Mouse (Mus musculus) neural tube, embryonic 12.5 days (tissue): Measurements from ENCODE around the gene Cd44. TPM values are rescaled to one million over a fixed set of nuclear protein-coding genes. Genes with fewer than 3 reads are reported as not detected.

Source experiments
- ATAC-seq: fragments of 200-750 bp; cut with Nextera tagmentation; 2 replicates; pipeline ENCODE4 v1.8.0; 2017; ENCODE audit warnings: low read depth, mild to moderate bottlenecking, moderate TSS enrichment, moderate library complexity; ENCODE audit not compliant: low FRiP score
- H3K27ac ChIP-seq: fragments of 300-500 bp; sonication (generic); 2 replicates; pipeline ENCODE4 v1.5.1; 2016
- H3K27me3 ChIP-seq: fragments of 300-500 bp; sonication (generic); replicated peaks from 2 replicates; pipeline ENCODE4 v1.6.1; 2016; ENCODE audit warnings: mild to moderate bottlenecking
- H3K36me3 ChIP-seq: fragments of 300-500 bp; sonication (generic); 2 replicates; pipeline ENCODE4 v1.6.1; 2016; ENCODE audit warnings: mild to moderate bottlenecking
- H3K4me1 ChIP-seq: fragments of 300-500 bp; sonication (generic); 2 replicates; pipeline ENCODE4 v1.6.1; 2016
- H3K4me2 ChIP-seq: fragments of 300-500 bp; sonication (generic); replicated peaks from 2 replicates; pipeline ENCODE4 v1.6.1; 2016; ENCODE audit warnings: mild to moderate bottlenecking
- H3K4me3 ChIP-seq: fragments of 300-500 bp; sonication (generic); 2 replicates; pipeline ENCODE4 v1.5.1; 2016
- H3K9ac ChIP-seq: fragments of 300-500 bp; sonication (generic); 2 replicates; pipeline ENCODE4 v1.6.1; 2016; ENCODE audit warnings: mild to moderate bottlenecking
- H3K9me3 ChIP-seq: fragments of 300-500 bp; sonication (generic); 2 replicates; pipeline ENCODE4 v1.6.1; 2016; ENCODE audit warnings: mild to moderate bottlenecking
- WGBS: fragments of 180-500 bp; shearing (Covaris S2); methylation state at CpG from one replicate; pipeline ENCODE4 v1.1.7; 2016; 5-methylcytosine and 5-hydroxymethylcytosine counted together
- polyA plus RNA-seq: library from polyadenylated mRNA; unstranded; fragments of >200 nt; fragmentation: Nextera tagmentation; extraction: Ambion mirVana; gene quantifications from 2 replicates; pipeline ENCODE4 v1.2.1, GENCODE M21; 2016

Gene Cd44
- polyA plus RNA-seq, 1 experiment from 2014 or later: 4.2 TPM

DNA sequence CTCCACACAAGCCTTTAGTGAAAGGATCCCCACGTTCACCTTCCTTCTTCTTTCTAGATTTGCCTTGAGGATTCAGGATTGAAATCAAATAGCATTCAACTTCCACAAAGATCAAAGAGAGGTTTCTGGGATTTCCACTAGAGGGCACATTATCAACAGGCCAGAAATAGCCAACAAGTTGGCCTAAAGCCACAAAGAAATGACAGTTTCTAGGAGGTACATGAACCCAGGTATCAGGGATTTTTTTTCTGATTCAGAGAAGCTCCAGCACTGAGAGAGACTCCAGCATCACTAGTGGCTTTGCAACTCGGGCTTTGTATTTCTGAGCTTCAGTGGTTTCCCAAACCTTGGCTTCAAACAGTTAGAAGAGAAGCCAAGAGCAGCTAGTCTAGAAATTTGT is 97.4 kb downstream of the Cd44 start:
- no peak for ATAC-seq
- Histone ChIP-seq H3K4me2 (no peak overlapping the region), H3K27me3 (no peaks in the 10 kb centered on the region), H3K9ac (no peak overlapping the region), H3K27ac (no peak overlapping the region), H3K4me3 (no peak overlapping the region), H3K36me3 (no peaks in the 10 kb centered on the region), H3K4me1 (no peaks in the 10 kb centered on the region), H3K9me3 (no peaks in the 10 kb centered on the region)
- WGBS: 46% methylated on average over 2 of the region's 2 CpGs

DNA sequence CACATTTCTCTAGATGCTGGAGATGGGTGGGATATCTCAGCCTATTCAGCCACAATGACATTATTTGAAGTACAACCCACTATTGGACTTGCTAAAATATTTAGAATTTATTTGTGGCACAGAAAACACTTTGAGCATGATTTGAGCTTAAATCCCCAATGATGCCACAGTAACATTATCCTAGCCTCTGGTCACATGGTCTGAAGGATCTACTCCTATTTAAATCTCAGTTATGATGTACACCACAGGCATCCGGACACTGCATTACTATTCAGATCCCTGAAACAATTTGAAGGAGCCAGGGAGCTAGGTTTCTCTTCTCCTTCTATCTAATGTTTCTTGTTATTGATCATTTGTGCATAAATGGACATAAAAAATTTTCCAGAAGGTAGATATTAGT is 99.6 kb downstream of the Cd44 start:
- 93% methylated on average over 1 of the region's 1 CpGs for WGBS

DNA sequence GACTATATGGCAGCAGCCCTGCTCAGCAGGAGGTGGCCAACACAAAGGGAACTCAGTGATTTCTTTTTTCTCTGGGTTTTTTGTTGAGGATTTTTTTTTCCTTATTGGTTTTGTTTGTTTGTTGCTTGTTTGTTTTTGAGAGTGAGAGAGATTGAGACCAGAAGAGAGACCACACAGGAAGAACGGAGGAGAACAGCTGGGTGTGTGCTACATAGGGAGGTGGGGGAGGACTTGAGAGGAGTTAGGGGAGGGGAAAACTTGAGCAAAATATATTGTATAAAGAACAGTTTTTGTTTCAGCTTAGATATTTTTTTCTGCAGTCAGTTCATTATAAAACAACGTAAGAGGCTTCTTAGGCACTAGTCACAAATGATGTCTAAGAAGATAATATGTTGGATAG is 103.3 kb downstream of the Cd44 start:
- Histone ChIP-seq H3K36me3 (no peaks in the 10 kb centered on the region), H3K4me1 (no peaks in the 10 kb centered on the region), H3K27me3 (no peaks in the 10 kb centered on the region), H3K4me2 (no peak overlapping the region), H3K27ac (no peak overlapping the region), H3K9ac (no peak overlapping the region), H3K9me3 (no peaks in the 10 kb centered on the region), H3K4me3 (no peak overlapping the region)
- 70% methylated on average over 2 of the region's 2 CpGs for WGBS
- ATAC-seq: no peak

More for the DNA sequence above, 99.6 kb downstream of the Cd44 start:
- Histone ChIP-seq H3K9ac (no peak overlapping the region), H3K36me3 (no peaks in the 10 kb centered on the region), H3K9me3 (no peaks in the 10 kb centered on the region), H3K27ac (no peak overlapping the region), H3K4me2 (no peak overlapping the region), H3K27me3 (no peaks in the 10 kb centered on the region), H3K4me1 (no peaks in the 10 kb centered on the region), H3K4me3 (no peak overlapping the region)
- no peak for ATAC-seq

DNA sequence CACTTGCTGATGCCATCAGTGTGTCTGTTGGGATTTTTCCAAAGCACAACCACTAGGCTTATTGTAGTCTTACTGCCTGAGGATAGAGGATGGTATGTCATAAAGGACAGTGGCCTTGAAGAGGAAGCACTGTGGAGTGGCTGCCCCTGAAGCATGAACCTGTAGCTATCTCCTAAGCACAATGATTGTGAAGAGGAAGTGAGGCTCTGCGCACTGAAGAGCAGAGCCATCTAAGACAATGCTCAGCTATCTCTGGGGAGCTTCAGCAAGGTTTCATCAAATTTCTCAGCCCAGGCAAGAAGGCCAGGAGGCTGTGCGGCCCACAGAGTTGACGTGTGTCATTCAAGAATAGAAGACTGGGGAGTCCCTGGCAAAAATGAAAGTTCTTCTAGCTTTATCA is 106.4 kb downstream of the Cd44 start:
- no peak overlapping the region for H3K4me2 ChIP-seq
- no peak overlapping the region for H3K27ac ChIP-seq
- H3K4me3 ChIP-seq: no peak overlapping the region
- H3K9ac ChIP-seq: no peak overlapping the region
- H3K4me1 ChIP-seq: no peaks in the 10 kb centered on the region
- no peaks in the 10 kb centered on the region for H3K27me3 ChIP-seq
- no peaks in the 10 kb centered on the region for H3K36me3 ChIP-seq
- no peaks in the 10 kb centered on the region for H3K9me3 ChIP-seq
- 91% methylated on average over 3 of the region's 3 CpGs for WGBS
- no peak for ATAC-seq

GRCm38 (mm10) chr2:102792804-102793203 is 108.7 kb downstream of the Cd44 start:
- Histone ChIP-seq H3K27me3 (no peaks in the 10 kb centered on the region), H3K27ac (no peak overlapping the region), H3K9ac (no peak overlapping the region), H3K4me1 (no peaks in the 10 kb centered on the region), H3K4me3 (no peak overlapping the region), H3K4me2 (no peak overlapping the region), H3K36me3 (no peaks in the 10 kb centered on the region), H3K9me3 (no peaks in the 10 kb centered on the region)
- 89% methylated on average over 6 of the region's 6 CpGs for WGBS
- ATAC-seq: no peak

DNA sequence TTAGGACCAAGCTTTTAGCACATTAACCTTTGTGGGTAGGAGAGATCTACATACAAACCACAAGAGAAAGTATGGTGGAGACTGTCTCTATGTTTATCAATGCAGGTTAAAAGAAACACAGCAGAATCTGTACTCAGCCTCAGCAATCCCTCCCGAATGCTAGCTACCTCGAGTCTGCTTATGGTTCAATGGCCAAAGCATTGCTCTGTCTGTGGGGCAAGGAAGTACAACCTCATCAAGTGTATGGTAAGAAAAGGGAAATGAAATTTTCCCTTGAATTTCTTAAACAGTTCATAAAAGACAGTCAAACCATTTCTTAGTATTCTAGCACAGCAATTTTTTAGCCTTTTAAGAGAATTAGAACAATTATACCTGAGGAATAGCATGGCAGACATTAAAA is 109.8 kb downstream of the Cd44 start:
- Histone ChIP-seq H3K9ac (no peak overlapping the region), H3K36me3 (no peaks in the 10 kb centered on the region), H3K4me2 (no peak overlapping the region), H3K4me3 (no peak overlapping the region), H3K9me3 (no peaks in the 10 kb centered on the region), H3K27ac (no peak overlapping the region), H3K4me1 (no peaks in the 10 kb centered on the region), H3K27me3 (no peaks in the 10 kb centered on the region)
- WGBS: 78% methylated on average over 2 of the region's 2 CpGs
- no peak for ATAC-seq

DNA sequence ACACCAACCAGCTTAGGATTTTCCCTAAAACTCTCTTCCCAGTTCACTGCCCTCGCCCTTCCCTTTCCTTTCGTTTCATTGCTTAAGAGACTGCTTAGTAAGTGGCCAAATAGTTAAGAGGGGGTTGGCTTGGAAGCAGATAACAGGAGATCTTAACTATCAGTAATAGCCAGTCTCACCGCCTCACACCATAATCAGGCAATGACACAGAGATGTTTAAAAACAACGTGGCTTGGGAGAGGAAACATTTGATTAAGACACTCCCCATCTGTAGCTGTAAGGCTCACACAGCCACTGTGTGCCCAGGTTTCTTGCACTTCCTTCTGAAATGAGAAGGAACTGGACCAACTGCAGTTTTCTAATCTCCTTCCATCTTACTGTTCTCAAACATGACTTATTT is 115.8 kb downstream of the Cd44 start:
- no peak overlapping the region for H3K4me2 ChIP-seq
- no peak overlapping the region for H3K27ac ChIP-seq
- H3K4me3 ChIP-seq: no peak overlapping the region
- no peaks in the 10 kb centered on the region for H3K36me3 ChIP-seq
- H3K9me3 ChIP-seq: no peaks in the 10 kb centered on the region
- H3K4me1 ChIP-seq: no peaks in the 10 kb centered on the region
- 74% methylated on average over 4 of the region's 4 CpGs for WGBS
- no peaks in the 10 kb centered on the region for H3K27me3 ChIP-seq
- no peak overlapping the region for H3K9ac ChIP-seq
- ATAC-seq: no peak

GRCm38 (mm10) chr2:102782751-102783150 is 118.7 kb downstream of the Cd44 start:
- Histone ChIP-seq H3K27me3 (no peaks in the 10 kb centered on the region), H3K9ac (no peak overlapping the region), H3K4me3 (no peak overlapping the region), H3K27ac (no peak overlapping the region), H3K9me3 (no peaks in the 10 kb centered on the region), H3K4me1 (no peaks in the 10 kb centered on the region), H3K36me3 (peaks cover 4% of the 10 kb centered on the region; the same call in 1 of the 2 replicates), H3K4me2 (no peak overlapping the region)
- 88% methylated on average over 7 of the region's 7 CpGs for WGBS
- no peak for ATAC-seq

- Histone ChIP-seq H3K9me3 (no peaks in the 10 kb centered on the region), H3K4me3 (no peak overlapping the region), H3K27ac (no peak overlapping the region), H3K9ac (no peak overlapping the region), H3K36me3 (peaks cover 9% of the 10 kb centered on the region), H3K4me2 (no peak overlapping the region), H3K4me1 (no peaks in the 10 kb centered on the region), H3K27me3 (no peaks in the 10 kb centered on the region)
- ATAC-seq: no peak
- WGBS: 94% methylated on average over 3 of the region's 3 CpGs
These were observed 123.3 kb downstream of the Cd44 start for GRCm38 (mm10) chr2:102778208-102778607.

GRCm38 (mm10) chr2:102775561-102775960 is 125.9 kb downstream of the Cd44 start:
- H3K9ac ChIP-seq: no peak overlapping the region
- H3K4me1 ChIP-seq: no peaks in the 10 kb centered on the region
- no peaks in the 10 kb centered on the region for H3K9me3 ChIP-seq
- 51% methylated on average over 1 of the region's 1 CpGs for WGBS
- no peak for ATAC-seq
- H3K36me3 ChIP-seq: peaks cover 10% of the 10 kb centered on the region
- no peaks in the 10 kb centered on the region for H3K27me3 ChIP-seq
- H3K27ac ChIP-seq: no peak overlapping the region
- no peak overlapping the region for H3K4me2 ChIP-seq
- no peak overlapping the region for H3K4me3 ChIP-seq

DNA sequence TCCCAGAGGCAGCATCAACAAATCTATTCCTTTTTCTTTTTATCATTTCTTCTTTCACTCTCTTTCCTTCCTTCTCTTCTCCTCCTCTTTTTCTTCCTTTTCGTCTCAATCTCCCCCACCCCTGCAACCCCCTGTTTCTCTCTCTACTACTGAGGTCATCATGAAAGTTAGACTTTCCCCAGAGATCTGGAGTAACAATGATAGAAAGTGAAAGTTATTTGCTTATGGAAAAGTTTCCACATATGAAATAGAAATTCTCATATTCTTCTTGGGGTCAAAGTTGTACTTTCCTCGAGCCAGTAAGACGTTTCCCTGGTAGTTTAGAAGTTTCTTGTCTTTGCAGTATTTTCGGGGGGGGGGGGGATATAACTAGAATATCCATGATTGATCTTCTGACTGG is 126.8 kb downstream of the Cd44 start:
- Histone ChIP-seq H3K9me3 (no peaks in the 10 kb centered on the region), H3K36me3 (peaks cover 17% of the 10 kb centered on the region), H3K27ac (no peak overlapping the region), H3K4me2 (no peak overlapping the region), H3K9ac (no peak overlapping the region), H3K4me3 (no peak overlapping the region), H3K4me1 (no peaks in the 10 kb centered on the region), H3K27me3 (no peaks in the 10 kb centered on the region)
- ATAC-seq: no peak
- WGBS: 78% methylated on average over 4 of the region's 4 CpGs

DNA sequence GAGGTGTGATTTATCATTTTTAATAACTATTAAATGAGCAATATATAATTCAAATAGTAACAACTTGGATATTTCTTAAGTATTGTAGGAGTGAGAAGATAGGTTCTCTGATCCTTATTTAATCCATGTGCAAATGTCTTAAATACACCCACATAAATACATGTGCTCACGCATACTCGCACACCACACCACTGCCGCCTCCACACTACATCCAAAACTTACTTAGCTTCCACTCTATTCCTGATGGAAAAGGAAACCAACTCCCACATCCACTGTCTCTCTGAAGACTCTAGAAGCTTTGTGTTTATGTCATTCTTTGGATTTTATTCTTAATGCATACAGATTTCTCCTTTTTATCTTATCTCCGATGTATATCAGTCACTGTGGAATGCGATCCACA is 129.2 kb downstream of the Cd44 start:
- ATAC-seq: no peak
- Histone ChIP-seq H3K4me2 (no peak overlapping the region), H3K27me3 (no peaks in the 10 kb centered on the region), H3K4me3 (no peak overlapping the region), H3K36me3 (peaks cover 21% of the 10 kb centered on the region), H3K9me3 (no peaks in the 10 kb centered on the region), H3K9ac (no peak overlapping the region), H3K4me1 (no peaks in the 10 kb centered on the region), H3K27ac (no peak overlapping the region)
- 98% methylated on average over 5 of the region's 5 CpGs for WGBS

GRCm38 (mm10) chr2:102771304-102771703 is 130.2 kb downstream of the Cd44 start:
- ATAC-seq: no peak
- H3K27ac ChIP-seq: no peak overlapping the region
- H3K4me3 ChIP-seq: no peak overlapping the region
- H3K36me3 ChIP-seq: peaks cover 21% of the 10 kb centered on the region
- no peaks in the 10 kb centered on the region for H3K27me3 ChIP-seq
- WGBS: 88% methylated on average over 1 of the region's 1 CpGs
- no peaks in the 10 kb centered on the region for H3K9me3 ChIP-seq
- H3K9ac ChIP-seq: no peak overlapping the region
- H3K4me2 ChIP-seq: no peak overlapping the region
- no peaks in the 10 kb centered on the region for H3K4me1 ChIP-seq
